Mouse (Mus musculus) heart, embryonic 11.5 days (tissue): ENCODE results near the gene Mknk1. TPM values are rescaled to one million over a fixed set of nuclear protein-coding genes. Genes with fewer than 3 reads are reported as not detected.

Experiments
- ATAC-seq: fragments of 200-750 bp; cut with Nextera tagmentation; replicated peaks from 2 replicates; pipeline ENCODE4 v1.8.0; 2017; ENCODE audit warnings: moderate library complexity; ENCODE audit not compliant: insufficient number of reproducible peaks, low FRiP score, low TSS enrichment
- H3K27ac ChIP-seq: fragments of 300-500 bp; sonication (generic); 2 replicates; pipeline ENCODE4 v1.5.1; 2014; ENCODE audit warnings: mild to moderate bottlenecking, low read depth, low read length
- H3K27me3 ChIP-seq: fragments of 300-500 bp; sonication (generic); 2 replicates; pipeline ENCODE4 v1.6.1; 2014; ENCODE audit warnings: mild to moderate bottlenecking, low read length, mixed read lengths; ENCODE audit not compliant: control insufficient read depth, insufficient read depth
- H3K36me3 ChIP-seq: fragments of 300-500 bp; sonication (generic); 2 replicates; pipeline ENCODE4 v1.6.1; 2014; ENCODE audit warnings: mild to moderate bottlenecking, low read length, moderate library complexity, mixed read lengths; ENCODE audit not compliant: control insufficient read depth, insufficient read depth
- H3K4me1 ChIP-seq: fragments of 300-500 bp; sonication (generic); 2 replicates; pipeline ENCODE4 v1.6.1; 2014; ENCODE audit warnings: low read length; ENCODE audit not compliant: control insufficient read depth, insufficient read depth
- H3K4me2 ChIP-seq: fragments of 300-500 bp; sonication (generic); 2 replicates; pipeline ENCODE4 v1.6.1; 2014; ENCODE audit warnings: mild to moderate bottlenecking, moderate library complexity
- H3K4me3 ChIP-seq: fragments of 300-500 bp; sonication (generic); 2 replicates; pipeline ENCODE4 v1.5.1; 2014; ENCODE audit warnings: low read depth, low read length
- H3K9ac ChIP-seq: fragments of 300-500 bp; sonication (generic); 2 replicates; pipeline ENCODE4 v1.6.1; 2014; ENCODE audit warnings: mild to moderate bottlenecking, low read depth, low read length, moderate library complexity
- H3K9me3 ChIP-seq: fragments of 300-500 bp; sonication (generic); replicated peaks from 2 replicates; pipeline ENCODE4 v1.6.1; 2016; ENCODE audit warnings: low read length; ENCODE audit not compliant: control insufficient read depth
- WGBS: fragments of 180-500 bp; shearing (Covaris S2); extraction: QIAGEN DNeasy Blood & Tissue Kit; methylation state at CpG from one replicate; pipeline ENCODE4 v1.1.7; 2014; ENCODE audit not compliant: insufficient replicate concordance; 5-methylcytosine and 5-hydroxymethylcytosine counted together
- polyA plus RNA-seq: library from polyadenylated mRNA; unstranded; fragments of >200 nt; fragmentation: Nextera tagmentation; extraction: Ambion mirVana; gene quantifications from 2 replicates; pipeline ENCODE4 v1.2.1, GENCODE M21; 2014

Gene Mknk1
- polyA plus RNA-seq, 1 experiment from 2014 or later, result 18.8 TPM

DNA sequence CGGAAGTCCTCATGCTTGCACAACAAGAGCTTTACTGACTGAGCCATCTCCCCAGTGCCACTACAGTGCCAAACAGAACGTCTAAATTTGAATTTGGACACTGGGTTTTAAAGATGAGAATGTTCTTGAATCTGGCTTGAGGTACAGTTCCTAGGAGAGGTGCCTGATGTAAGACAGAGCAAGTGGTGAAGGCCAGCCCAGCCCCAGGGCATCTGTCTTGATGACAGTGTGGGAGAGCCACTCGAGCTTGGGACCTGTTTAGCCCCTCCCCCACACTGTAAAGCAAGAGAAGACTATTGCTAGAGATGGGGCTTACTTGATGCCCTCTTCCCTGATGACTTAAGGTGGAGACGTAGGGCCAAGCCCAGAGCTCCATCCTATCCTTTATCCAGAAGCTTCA, 43.2 kb downstream of the Mknk1 start:
- no peak for ATAC-seq
- H3K36me3 ChIP-seq, result no peaks in the 10 kb centered on the region
- H3K27me3 ChIP-seq, result no peaks in the 10 kb centered on the region; the same call in 1 of the 2 replicates
- H3K4me2 ChIP-seq, result no peak overlapping the region
- peaks cover 9% of the 10 kb centered on the region for H3K4me1 ChIP-seq
- H3K9ac ChIP-seq, result no peak overlapping the region
- no peak overlapping the region for H3K27ac ChIP-seq
- no peaks in the 10 kb centered on the region for H3K9me3 ChIP-seq
- H3K4me3 ChIP-seq, result no peak overlapping the region
- WGBS, result 49% methylated on average over 4 of the region's 4 CpGs

- H3K27me3 ChIP-seq, result peaks cover 12% of the 10 kb centered on the region
- no peaks in the 10 kb centered on the region for H3K4me1 ChIP-seq
- no peak within 1 kb of the TSS for H3K4me3 ChIP-seq
- no peaks in the 10 kb centered on the region for H3K36me3 ChIP-seq
- 77% methylated on average over 6 of the region's 6 CpGs for WGBS
- H3K9me3 ChIP-seq, result no peaks in the 10 kb centered on the region
- ATAC-seq, result no peak
- no peak within 1 kb of the TSS for H3K4me2 ChIP-seq
- no peak within 1 kb of the TSS for H3K9ac ChIP-seq
- H3K27ac ChIP-seq, result no peak within 1 kb of the TSS
These were observed 45.0 kb downstream of the Mknk1 start, which contains the start of gene Kncn for GRCm38 (mm10) chr4:115884022-115884421. Kncn (plus strand) TSS chr4:115884400.

DNA sequence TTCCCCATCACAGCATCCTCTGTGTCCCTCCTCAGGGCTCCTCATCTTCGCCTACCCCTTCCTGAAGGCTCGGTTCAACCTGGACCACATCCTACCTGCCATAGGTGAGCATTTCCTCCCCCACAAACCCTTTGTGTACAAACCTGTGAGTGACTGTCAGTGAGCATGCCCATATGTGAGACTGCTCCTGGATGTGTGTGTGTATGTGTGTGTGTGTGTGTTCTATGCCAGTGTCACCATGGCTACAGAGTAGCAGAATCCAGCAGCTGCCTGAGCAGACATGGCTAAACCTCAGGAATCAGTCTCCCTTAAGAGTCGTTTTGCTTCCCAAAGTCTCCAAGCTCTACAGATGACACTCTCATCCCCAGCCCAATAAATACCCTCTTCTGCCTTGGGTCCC, 46.8 kb downstream of the Mknk1 start:
- no peak overlapping the region for H3K4me2 ChIP-seq
- H3K9me3 ChIP-seq, result no peaks in the 10 kb centered on the region
- H3K9ac ChIP-seq, result no peak overlapping the region
- H3K27me3 ChIP-seq, result peaks cover 30% of the 10 kb centered on the region
- 63% methylated on average over 3 of the region's 3 CpGs for WGBS
- peaks cover 4% of the 10 kb centered on the region; the same call in 1 of the 2 replicates for H3K4me1 ChIP-seq
- H3K27ac ChIP-seq, result no peak overlapping the region
- no peak overlapping the region for H3K4me3 ChIP-seq
- H3K36me3 ChIP-seq, result no peaks in the 10 kb centered on the region
- no peak for ATAC-seq

GRCm38 (mm10) chr4:115886875-115887274, 47.9 kb downstream of the Mknk1 start:
- H3K9me3 ChIP-seq, result no peaks in the 10 kb centered on the region
- 44% methylated on average over 1 of the region's 1 CpGs for WGBS
- H3K4me1 ChIP-seq, result peaks cover 4% of the 10 kb centered on the region; the same call in 1 of the 2 replicates
- H3K27me3 ChIP-seq, result peaks cover 40% of the 10 kb centered on the region
- no peak overlapping the region for H3K4me3 ChIP-seq
- no peak for ATAC-seq
- H3K27ac ChIP-seq, result no peak overlapping the region
- H3K36me3 ChIP-seq, result no peaks in the 10 kb centered on the region
- no peak overlapping the region for H3K9ac ChIP-seq
- no peak overlapping the region for H3K4me2 ChIP-seq

DNA sequence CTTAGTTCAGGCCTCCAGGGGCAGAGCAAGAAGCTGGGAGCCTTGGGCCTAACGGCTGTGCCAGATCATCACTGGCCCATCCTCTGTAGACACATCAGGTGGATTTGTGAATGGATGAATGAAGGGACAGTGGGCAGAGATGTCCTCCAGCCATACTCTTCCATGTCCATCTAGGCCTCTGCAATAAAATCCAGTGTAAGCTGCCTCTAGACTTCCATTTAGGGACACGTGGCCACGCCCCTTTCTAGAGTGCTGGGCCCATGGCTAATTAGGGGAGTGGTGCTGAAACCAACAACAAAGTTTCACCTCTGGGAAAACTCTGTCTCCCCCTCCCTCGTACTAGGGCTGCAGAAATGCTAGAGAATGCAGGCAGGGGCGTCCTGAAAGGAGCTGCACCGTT, 51.1 kb downstream of the Mknk1 start:
- ATAC-seq, result no peak; the same call in 1 of the 2 replicates
- H3K4me1 ChIP-seq, result peaks cover 4% of the 10 kb centered on the region; the same call in 1 of the 2 replicates
- H3K36me3 ChIP-seq, result no peaks in the 10 kb centered on the region
- peak overlapping the region; percentile 66 for H3K4me2 ChIP-seq
- no peak overlapping the region for H3K9ac ChIP-seq
- H3K9me3 ChIP-seq, result no peaks in the 10 kb centered on the region
- H3K27me3 ChIP-seq, result peaks cover 52% of the 10 kb centered on the region
- WGBS, result 15% methylated on average over 6 of the region's 6 CpGs
- H3K4me3 ChIP-seq, result peak overlapping the region; percentile 38
- no peak overlapping the region for H3K27ac ChIP-seq

DNA sequence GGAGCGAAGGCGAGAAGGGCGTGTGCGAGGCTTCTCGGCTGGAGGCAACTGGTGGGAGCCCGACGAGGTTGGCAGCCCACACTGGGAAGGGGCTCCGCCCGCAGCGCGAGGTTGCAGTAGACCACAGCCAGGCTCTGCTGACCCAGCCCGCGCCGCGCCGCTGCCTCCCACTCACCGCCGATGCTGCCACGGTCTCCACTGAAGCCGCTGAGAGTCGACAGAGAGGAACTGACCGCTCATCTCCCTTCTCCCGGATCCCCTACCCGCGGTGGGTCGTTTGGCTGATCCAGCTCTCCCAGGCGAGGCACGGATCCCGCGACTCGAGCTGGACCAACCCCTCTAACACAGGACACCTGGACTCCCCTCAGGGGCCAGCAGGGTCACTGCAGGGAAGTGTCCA, 51.6 kb downstream of the Mknk1 start, which contains the start of gene 6430628N08Rik:
TSS of gene 6430628N08Rik (plus strand) at position 113 of the 400 bp plus-strand sequence.
- peak within 1 kb of the TSS; percentile 38 for H3K4me3 ChIP-seq
- no peaks in the 10 kb centered on the region for H3K9me3 ChIP-seq
- no peak within 1 kb of the TSS for H3K9ac ChIP-seq
- no peak for ATAC-seq
- peak within 1 kb of the TSS; percentile 66 for H3K4me2 ChIP-seq
- H3K27me3 ChIP-seq, result peaks cover 54% of the 10 kb centered on the region
- peaks cover 4% of the 10 kb centered on the region; the same call in 1 of the 2 replicates for H3K4me1 ChIP-seq
- H3K36me3 ChIP-seq, result no peaks in the 10 kb centered on the region
- WGBS, result under 1% methylated on average over 31 of the region's 31 CpGs
- no peak within 1 kb of the TSS for H3K27ac ChIP-seq

DNA sequence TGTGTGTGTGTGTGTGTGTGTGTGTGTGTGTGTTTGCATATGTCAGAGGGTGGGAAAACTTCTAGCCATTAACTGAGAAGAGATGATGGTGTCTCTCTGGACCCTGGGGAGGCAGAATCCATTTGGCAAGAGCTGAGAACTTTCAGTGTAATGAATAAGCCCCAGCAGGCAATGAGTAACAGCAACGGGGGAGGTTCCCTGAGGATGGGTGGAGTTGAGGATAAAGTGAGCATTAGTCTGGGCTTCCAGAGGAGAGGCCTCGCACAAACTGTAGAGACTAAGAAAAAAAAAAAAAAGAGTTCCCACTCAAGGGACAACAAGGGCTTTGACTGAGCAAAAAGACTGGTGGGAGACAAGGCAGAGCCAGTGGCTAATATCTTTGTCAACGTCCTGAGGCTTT, 55.3 kb downstream of the Mknk1 start:
- Histone ChIP-seq H3K36me3 (no peaks in the 10 kb centered on the region), H3K9ac (no peak overlapping the region), H3K4me3 (no peak overlapping the region), H3K27ac (no peak overlapping the region), H3K9me3 (no peaks in the 10 kb centered on the region), H3K4me1 (peaks cover 7% of the 10 kb centered on the region), H3K4me2 (no peak overlapping the region), H3K27me3 (peaks cover 75% of the 10 kb centered on the region)
- 10% methylated on average over 3 of the region's 3 CpGs for WGBS
- no peak for ATAC-seq

DNA sequence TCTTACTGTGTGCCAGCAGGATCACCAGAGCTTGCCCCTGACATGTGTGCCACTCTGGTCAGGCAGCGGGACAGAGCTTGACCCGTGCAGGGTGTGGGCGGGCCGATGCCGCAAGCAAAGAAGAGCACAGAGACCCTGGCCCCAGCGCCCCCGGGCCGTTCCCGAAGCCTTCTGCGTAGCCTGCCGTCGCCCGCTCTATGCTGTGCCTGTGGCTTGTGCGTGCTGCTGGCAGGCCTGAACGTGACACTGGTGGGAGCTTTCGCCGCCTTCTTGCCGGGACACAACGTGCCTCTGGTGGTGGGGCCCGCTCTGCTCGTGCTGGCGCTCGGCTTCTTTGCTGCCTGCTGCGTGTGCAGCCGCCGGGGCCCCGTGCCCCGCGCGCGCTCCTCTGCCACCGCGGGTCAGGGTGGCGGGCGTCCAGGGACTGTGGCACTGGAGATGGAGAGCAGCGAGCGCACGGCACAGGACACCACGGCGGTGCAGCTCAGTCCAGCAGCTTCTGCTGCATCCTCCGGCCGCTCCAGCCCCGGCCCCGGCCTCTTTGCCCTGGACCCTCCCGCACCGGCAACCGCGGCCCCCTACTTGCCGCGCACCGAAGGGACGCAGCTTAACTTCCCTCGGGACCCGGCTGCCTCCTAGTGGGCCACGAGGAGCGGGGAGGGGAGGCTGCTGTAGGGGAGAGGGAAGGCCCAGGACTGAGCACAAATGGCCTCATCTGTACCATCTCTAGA, 59.1 kb downstream of the Mknk1 start:
- Histone ChIP-seq H3K4me1 (peaks cover 3% of the 10 kb centered on the region; the same call in 1 of the 2 replicates), H3K9me3 (no peaks in the 10 kb centered on the region), H3K9ac (0 out of 2 replicates have a peak overlapping the region, but pooled peaks have one; percentile 1), H3K27me3 (peaks cover 76% of the 10 kb centered on the region), H3K36me3 (no peaks in the 10 kb centered on the region), H3K27ac (no peak overlapping the region), H3K4me2 (peak overlapping the region; percentile 87), H3K4me3 (peak overlapping the region; percentile 51)
- 0 out of 2 replicates have a peak, but pooled peaks have one; percentile 44 for ATAC-seq
- WGBS, result under 1% methylated on average over 56 of the region's 56 CpGs
